Mouse (Mus musculus) layer of hippocampus, postnatal 25 days (tissue): ENCODE results near the gene Dnajc30. TPM values are rescaled to one million over a fixed set of nuclear protein-coding genes. Genes with fewer than 3 reads are reported as not detected.
"Not testable (repeated sequence)": the region's sequence is repeated elsewhere in the genome, so short reads cannot be mapped to it uniquely, and the experiment has no call there.

Experiments
- DNase-seq, 2 experiments: peaks; one replicate each; pipeline ENCODE4 v3.0.0; 2022; ENCODE audit warnings: mixed read lengths in 2 of 2, low spot score in 1 of 2; ENCODE audit errors: extremely low spot score in 1 of 2
- total RNA-seq, 2 experiments: library from RNA; stranded (reverse); gene quantifications; 2 replicates each; pipeline ENCODE4 v1.2.3; 2021

Gene Dnajc30
- total RNA-seq, 2 experiments from 2014 or later = 43.7 TPM

DNA sequence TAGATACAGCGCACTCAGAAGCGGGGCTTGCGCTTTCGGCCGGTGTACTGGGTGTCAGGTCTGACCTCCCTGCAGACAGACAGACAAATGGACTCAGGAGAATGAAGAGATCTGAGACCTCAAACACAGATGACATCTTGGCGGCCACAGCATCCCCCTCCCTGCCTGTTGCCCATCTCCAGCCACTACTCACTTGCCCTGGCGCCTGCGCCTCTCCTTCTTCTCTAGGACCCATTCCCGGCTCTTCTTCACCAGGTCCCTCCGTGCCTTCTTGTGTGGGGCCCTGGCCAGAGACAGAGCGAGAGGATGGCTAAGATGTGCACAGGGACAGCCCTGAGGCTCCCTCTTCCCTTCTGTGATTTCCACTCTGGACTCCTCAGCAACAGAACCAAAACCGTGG, 10.6 kb upstream of the Dnajc30 start:
- no peak for DNase-seq

DNA sequence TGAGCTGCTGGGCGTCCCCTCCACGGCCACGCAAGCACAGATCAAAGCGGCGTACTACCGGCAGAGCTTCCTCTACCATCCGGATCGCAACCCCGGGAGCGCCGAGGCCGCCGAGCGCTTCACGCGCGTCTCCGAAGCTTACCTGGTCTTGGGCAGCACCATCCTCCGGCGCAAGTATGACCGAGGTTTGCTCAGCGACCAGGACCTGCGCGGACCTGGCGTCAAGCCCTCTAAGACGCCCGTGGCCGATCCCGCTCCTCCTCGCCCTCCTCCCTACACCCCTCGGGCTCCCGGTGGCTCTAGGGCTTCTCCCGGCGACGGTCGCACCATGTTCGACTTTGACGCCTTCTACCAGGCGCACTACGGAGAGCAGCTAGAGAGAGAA, 372 bp downstream of the Dnajc30 start:
- DNase-seq = no peak

DNA sequence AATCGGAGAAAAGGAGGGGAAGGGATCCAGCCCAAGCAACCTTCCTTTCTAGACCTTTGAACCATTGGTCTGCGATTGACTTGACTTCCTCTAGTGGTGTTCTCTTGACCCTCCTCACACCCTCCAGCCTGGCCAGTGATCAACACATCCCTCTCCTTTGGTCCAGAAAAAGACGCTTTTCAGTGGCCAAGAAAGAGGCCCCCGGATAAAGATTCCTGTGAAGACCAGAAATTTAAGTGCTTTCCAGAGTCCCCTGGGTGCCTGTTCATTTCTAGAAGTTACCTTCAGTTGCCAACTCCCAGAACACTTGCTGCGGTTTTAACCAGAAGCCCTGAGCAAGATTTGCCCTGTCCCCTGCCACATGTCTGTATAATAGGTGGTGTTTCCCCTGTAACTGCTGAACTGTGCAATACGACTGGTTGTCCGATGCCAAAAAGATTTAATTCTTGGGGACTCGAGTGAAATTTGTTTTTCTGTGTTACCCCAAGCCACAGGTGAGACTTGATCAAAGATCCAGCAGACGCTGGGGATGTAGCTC, 976 bp downstream of the Dnajc30 start, which contains the start of gene Bud23:
Gene Bud23 (minus strand): TSS at position 51 of the 538 bp plus-strand sequence.
- not testable (repeated sequence) for DNase-seq

DNA sequence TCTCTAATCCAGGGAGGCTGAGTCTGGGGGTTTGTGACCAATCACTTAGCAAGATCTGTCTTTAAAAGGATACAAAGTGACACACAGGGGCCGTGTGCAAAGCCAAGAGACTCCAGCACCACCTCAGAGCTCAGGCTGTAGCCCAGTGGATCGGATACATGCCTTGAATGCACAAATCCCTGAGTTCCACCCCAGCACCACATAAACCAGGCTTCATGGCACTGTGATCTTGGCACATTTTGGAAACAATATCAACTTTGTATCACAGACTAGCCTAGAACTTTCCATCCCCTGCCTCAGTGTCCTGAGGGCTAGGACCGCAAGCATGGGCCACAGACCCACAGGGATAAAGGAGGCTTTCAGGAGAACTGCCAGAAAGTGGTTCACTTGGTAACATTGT, 2.0 kb downstream of the Dnajc30 start:
- DNase-seq = no peak

DNA sequence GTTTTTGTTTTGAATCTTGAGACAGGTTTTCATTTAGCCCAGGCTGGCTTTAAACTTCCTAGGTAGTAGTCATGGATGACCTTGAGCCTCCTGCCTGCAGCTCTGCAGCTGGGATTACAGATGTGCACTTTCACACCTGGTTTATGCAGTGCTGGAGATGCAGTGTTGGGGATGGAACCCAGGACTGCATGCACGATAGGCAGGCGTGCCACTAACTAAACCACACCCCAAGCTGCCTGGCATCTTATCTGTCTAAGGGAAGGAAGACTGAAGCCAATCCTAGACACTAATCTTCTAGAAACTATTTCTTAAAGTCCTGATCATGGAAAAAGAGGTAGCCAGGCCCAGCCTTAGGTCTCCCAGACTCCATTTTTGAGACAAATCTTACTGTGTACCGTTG, 6.4 kb downstream of the Dnajc30 start:
- no peak for DNase-seq

DNA sequence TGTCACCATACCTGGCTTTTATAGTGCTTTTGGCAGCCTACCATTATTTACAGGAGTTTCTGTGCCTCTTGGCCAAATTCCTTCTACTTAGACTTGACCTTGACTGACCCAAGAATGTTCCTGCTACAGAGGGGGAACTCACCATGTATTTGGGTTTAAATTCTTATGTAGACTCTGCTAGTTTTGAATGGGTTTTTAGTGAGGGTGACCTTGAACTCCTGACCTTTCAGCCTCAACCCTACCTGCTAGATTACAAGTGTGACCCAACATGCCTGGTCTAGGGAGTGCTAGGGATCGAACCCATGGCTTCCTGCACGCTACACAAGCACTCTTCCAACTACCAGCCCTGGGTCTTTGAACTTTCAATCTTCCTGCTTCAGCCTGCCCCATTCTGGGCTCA, 8.1 kb downstream of the Dnajc30 start:
- DNase-seq = no peak

DNA sequence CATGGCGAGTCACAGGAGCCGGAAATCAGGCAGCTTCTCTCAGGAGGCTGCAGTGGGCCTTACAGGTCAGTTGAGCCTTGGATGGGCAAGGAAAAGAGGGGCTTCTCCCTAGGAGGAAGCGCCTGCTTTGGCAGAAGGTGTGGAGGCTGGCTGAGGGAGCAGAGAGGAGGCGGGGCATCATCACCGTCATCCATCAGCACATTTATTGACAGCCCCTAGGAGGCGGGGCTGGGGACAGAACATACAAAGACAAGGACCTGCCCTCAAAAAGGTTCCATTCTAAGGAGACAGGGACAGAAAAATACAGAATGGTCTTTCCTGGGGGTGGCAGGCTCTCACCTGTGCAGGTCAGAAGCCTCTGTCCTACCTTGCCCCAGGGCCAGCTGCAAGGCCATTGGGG, 8.7 kb downstream of the Dnajc30 start:
- no peak for DNase-seq

DNA sequence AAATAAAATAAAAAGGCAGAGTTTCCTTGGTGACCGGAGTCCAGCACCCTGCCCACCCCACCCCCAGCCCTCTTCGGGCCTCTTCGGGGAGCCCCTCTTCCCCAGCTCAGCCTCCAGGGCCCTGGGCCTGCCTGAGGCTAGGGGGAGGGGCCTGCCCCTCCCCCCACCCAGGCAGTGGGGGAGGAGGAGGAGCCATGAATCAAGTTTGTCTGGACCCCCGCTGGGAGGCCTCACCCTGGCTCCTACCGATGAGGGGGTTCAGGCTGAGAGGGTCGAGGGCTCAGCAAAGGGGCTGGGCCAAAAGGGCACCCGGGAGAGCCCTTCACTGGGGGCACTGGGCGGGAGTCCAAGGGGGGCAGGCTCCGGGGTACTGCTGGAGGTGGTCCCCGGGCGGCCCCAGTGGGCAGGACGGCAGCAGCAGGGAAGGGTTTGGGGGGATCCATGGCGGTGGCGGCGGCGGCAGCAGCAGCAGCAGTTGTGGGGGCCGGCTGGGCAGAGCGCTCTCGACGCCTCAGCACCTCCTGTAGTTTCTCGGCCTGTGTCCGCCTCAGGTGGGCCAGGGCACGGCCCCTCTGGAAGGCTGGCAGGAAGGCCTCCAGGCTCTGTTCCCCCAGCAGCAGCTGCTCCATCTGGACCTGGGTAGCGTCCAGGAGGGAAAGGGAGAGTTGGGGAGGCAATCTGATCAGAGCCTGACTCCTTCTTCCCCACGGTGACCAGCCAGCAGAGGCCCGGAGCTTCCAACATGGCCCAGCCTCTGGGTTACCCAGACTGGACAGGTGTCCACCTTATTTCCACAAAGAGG, 9.5 kb downstream of the Dnajc30 start:
- no peak for DNase-seq

DNA sequence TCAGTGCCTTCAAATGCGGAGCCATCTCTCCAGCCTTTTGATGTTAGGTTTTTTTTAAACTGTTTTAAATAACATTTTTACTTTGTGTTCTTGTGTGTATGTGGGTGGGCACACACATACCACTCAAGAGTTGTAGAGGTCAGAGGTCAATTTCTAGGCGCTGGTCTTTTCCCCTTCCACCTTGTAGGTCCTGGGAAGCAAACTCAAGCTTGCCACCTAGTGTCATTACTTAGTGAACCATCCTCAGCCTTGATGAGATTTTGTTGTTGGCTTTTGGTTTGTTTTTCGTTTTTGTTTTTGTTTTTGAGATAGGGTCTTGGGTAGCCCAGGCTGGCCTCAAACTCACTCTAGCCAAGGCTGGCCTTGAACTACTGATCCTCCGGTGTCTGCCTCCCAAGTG, 11.7 kb downstream of the Dnajc30 start:
- DNase-seq = no peak

DNA sequence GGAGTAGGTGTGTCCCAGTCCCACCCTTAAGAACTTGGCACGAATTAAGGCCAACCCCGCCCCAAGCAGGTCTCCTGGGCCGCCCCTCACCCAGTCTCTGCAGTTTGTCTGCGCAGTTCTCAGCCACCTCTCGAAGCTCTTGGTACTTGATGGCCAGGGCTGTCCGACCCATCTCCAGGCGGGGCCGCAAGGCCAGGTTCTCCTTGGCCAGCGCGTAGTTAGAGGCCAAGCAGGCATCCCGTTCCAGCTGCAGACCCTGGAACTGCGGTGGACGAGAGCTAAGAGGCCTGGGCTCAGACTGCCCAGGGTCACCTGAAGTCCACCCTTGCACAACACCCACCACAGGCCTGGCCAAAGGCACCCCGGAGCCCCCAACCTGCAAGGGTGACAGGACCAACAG, 12.4 kb downstream of the Dnajc30 start:
- no peak for DNase-seq

DNA sequence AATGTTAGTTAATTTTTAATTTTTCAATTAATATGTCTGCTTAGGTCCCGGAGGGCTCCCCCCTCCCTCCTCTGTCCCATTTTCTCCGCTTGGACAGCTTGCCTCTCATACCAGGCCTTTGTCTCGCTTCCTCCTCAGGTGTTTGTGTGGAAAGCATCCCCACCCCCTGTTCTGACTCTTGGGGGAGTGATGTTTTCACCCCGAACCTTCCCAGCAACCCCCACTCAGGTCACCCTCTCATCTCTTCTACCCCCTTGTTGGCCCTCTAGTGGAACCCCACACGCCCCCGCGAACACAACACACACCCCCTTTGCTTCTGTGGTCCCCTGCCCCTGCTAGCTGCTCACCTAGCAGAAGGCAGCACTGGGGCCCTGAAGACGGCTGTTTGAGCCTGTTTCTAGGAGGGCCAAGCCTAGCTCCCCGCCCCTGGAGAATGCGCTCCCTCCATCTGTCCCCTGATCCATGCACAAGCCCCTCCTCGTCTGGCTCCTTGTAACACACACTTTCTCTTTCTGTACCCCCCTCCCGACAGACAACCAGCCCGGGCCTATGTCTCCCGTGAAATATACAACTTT, 13.0 kb downstream of the Dnajc30 start:
- DNase-seq = peak in 1 of 2 experiments; percentile 14

DNA sequence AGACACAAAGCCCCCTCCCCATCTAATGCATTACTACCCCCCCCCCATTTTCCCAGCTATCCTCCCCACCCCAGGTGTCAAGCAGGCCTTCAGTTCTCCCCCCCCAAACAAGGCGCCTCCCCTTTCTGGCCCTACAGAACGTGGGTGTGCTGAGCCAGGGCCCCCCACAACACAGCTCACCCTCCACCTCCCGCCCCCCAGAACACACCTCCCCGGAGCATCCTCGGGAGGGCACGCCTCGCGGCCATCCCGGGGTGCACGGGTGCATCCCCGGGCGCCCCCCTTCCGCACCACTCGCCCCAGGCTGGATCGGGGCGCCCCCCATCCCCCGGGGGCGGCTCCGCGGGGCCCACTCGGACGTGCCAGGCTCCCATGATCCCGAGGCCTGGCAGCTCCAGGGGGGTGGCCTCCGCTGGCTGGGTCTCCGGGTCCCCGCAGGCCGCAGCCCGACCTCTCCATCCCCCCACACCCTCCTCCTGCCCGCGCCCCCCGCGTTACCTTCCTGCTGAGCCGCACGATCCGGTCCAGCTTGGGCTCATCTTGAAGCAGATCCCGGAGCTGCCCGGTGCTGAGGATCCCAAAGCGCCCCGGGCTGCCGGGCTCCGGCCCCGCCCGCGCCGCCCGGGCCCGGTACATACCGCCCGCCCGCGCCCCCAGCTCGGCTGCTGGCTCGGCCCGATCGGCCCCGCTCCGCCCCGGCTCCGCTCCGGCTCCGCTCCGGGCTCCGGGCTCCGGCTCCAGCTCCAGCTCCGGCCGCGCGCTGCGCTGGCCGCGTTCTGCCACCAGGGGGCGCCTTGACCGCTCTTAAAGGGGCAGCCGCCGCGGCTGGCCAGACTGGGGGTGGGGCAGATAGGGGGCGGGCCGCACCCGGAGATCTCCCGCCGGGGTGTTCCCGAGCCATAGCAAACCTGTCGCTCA, 13.8 kb downstream of the Dnajc30 start, which contains the start of gene Vps37d:
Gene Vps37d (minus strand): TSS at position 703 of the 918 bp plus-strand sequence.
- DNase-seq = peak; percentile 99

DNA sequence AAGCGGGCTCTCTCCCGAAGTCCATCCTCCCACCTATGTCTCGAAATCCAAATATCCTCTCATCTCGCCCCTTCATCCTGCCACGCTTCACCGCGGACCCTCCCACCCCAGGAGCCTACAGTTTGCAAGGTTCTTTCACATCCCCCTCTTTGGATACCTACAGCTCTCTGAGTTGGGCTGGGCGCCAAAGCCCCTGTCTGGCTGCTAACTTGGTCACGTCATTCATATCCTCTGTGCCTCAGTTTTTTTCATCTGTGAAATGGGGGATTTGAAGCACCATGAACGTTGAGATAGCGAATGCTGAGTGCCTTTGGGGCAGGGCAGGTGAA, 14.4 kb downstream of the Dnajc30 start:
- DNase-seq = no peak

DNA sequence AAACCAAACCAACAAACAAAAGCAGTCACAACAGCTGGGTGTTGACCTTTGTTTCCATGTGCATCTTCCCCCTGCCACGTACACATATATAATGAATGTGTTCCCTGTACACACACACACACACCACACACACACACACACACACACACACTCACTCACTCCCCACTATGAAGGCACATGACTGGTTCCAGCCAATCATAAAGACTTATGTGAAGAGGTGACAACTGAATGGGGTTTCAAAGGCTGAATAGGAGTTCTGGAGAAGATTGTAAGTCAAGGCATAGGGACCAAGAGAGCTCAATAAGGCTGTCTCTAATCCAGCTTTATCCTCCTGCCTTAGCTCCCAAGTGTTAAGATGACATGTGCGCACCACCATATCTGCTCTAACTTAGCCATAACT, 15.6 kb downstream of the Dnajc30 start:
- no peak for DNase-seq

DNA sequence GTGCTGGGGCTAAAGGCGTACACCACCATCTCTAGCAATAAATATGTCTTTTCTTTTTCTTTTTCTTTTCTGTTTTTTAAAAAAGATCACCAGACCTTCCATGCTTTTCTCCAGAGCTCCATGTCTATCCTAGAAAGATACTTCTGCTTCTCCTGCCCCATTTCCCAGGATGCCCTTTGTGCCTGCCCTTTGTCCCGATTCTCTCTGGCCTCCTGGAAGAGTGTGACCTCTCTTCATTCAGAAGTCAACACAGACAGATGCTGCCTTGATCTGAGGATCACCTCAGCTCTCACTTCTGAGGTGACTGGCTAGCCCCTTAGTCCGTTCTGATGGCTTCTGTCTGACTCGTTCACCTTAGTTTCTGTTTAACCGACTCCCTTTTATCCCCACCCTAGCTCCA, 16.5 kb downstream of the Dnajc30 start:
- no peak for DNase-seq

DNA sequence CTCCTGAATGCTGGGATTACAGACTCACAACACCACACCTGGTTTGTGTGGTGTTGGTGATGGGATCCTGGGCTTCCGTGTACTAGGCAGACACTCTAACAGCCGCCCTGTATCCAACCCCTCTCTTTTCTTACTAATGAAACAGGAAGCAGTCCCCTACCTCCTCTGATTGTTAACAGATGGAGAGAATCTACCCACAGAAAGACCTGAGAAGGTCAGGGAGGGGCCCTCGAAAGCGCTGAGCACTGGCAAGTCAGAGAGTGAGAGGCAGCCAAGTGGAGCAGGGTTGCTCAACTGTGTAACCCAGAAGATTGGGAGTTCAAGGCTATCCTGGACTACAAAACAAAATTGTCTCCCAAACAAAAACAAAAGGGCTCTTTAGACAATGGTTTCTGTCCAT, 22.9 kb downstream of the Dnajc30 start:
- no peak for DNase-seq

DNA sequence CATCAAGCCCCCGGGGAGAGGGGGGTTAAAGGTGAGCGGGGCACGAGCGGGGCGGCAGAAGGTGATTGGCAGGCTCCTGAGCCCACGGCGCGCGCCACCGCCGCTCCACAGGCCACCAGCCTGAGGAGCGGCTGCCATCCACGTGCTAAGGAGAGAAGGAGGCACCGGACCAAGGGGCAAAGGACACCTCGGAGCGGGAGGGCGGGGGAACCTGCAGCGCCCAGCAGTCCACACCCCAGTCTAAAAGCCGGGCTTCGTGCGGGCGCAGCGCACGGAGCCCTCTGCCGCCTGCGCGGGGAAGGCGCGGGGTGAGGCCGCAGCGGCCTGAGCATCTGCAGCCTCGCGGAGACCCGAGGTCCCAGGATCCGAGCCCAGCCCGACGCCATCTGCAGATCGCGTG, 25.7 kb downstream of the Dnajc30 start, which contains the start of gene Mlxipl:
Gene Mlxipl (plus strand): TSS at position 238 of the 400 bp plus-strand sequence.
- no peak for DNase-seq

DNA sequence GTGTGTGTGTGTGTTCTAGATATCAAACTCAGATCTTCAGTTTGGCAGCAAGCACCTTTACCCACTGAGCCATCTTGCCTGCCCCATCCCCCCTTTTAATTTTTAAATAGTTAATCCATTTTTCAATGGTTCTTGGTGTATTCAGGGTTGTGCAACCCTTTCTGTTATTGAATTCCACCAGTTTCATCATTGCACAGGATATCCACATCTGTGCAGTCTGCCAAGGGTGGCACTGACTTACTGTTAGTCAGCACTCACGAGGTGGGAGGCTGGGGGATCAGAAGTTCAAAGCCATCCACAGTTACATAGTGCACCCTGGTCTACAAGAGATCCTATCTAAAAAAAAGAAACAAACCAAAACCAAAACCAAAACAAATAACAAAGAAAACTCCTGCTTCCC, 37.0 kb downstream of the Dnajc30 start:
- no peak for DNase-seq

DNA sequence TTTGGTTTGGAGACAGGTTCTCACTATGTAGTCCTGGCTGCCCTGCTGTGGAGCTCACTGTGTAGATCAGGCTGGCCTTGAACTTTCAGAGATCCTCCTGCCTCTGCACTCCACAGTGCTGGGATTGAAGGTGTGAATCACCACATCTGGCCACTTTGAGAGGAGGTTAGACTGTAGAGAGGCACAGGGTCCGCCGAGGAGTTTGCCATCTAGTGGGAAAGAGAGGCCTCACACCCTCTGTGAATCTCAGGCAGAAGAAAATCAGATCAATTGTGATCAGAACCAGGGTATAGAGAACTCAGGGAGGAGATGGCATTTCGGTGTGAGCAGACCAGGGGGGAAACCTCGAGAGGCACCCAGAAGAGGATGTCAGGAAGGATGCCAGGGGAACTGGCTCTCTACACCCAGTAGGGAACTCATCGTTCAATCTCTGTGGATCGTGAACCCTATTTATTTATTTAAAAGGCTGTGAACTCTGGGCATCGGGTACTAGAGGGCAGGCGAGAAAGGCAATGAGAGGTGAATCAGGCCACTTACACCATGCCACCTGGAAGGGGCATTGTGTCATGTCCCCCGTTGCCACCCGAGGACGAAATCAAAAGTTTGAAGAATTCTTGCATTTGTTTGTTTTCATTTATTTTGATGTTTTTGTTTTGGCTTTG, 40.1 kb downstream of the Dnajc30 start:
- DNase-seq = no peak

DNA sequence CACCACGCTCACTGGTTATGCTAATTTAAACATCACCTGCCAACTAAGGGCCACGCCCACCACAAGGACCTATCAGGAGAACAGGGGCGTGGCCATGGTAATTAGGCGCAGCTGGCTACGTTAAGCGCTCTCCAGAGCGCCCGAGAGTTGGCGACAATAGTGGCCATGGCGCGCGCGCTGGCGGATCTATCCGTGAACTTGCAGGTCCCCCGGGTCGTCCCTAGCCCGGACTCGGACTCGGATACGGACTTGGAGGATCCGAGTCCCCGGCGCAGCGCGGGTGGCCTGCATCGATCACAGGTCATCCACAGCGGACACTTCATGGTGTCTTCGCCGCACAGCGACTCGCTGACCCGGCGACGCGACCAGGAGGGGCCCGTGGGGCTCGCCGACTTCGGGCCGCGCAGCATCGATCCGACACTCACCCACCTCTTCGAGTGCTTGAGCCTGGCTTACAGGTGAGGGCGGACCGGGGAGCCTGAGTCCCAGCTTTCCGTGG, 42.8 kb downstream of the Dnajc30 start:
- DNase-seq = peak; percentile 24 to 47
